Mouse (Mus musculus) intestine, embryonic 14.5 days (tissue): Measurements from ENCODE around the gene 2310046K23Rik. TPM values are rescaled to one million over a fixed set of nuclear protein-coding genes. Genes with fewer than 3 reads are reported as not detected.
A peak's percentile ranks its signal among the peaks of the same experiment; 100 is the strongest.
"Not testable (repeated sequence)": the region's sequence is repeated elsewhere in the genome, so short reads cannot be mapped to it uniquely, and the experiment has no call there.

Experiments
- ATAC-seq: fragments of 200-750 bp; cut with Nextera tagmentation; replicated peaks from 2 replicates; pipeline ENCODE4 v1.8.0; 2017; ENCODE audit warnings: low read depth, moderate number of reproducible peaks, moderate TSS enrichment, moderate library complexity; ENCODE audit not compliant: low FRiP score, low TSS enrichment
- DNase-seq: peaks from one replicate; pipeline ENCODE4 v3.0.0-alpha.2; 2018; ENCODE audit warnings: low spot score
- H3K27ac ChIP-seq: fragments of 300-500 bp; sonication (generic); 2 replicates; pipeline ENCODE4 v1.5.1; 2014; ENCODE audit warnings: low read depth, mild to moderate bottlenecking, control low read depth
- H3K27me3 ChIP-seq: fragments of 300-500 bp; sonication (generic); replicated peaks from 2 replicates; pipeline ENCODE4 v1.6.1; 2014; ENCODE audit warnings: low read length, control low read depth; ENCODE audit not compliant: control insufficient read depth, insufficient read depth
- H3K36me3 ChIP-seq: fragments of 300-500 bp; sonication (generic); 2 replicates; pipeline ENCODE4 v1.6.1; 2014; ENCODE audit warnings: low read length, control low read depth; ENCODE audit not compliant: control insufficient read depth, insufficient read depth
- H3K4me1 ChIP-seq: fragments of 300-500 bp; sonication (generic); replicated peaks from 2 replicates; pipeline ENCODE4 v1.6.1; 2014; ENCODE audit warnings: low read length, control low read depth, mixed read lengths; ENCODE audit not compliant: control insufficient read depth, insufficient read depth
- H3K4me2 ChIP-seq: fragments of 300-500 bp; sonication (generic); 2 replicates; pipeline ENCODE4 v1.6.1; 2014; ENCODE audit warnings: low read length
- H3K4me3 ChIP-seq: fragments of 300-500 bp; sonication (generic); 2 replicates; pipeline ENCODE4 v1.5.1; 2014; ENCODE audit warnings: low read depth, low read length, control low read depth, mixed read lengths
- H3K9ac ChIP-seq: fragments of 300-500 bp; sonication (generic); 2 replicates; pipeline ENCODE4 v1.6.1; 2014; ENCODE audit warnings: mild to moderate bottlenecking, low read length
- H3K9me3 ChIP-seq: fragments of 300-500 bp; sonication (generic); 2 replicates; pipeline ENCODE4 v1.6.1; 2016; ENCODE audit warnings: low read length, control low read depth; ENCODE audit not compliant: control insufficient read depth
- WGBS: fragments of 180-500 bp; shearing (Covaris S2); extraction: QIAGEN DNeasy Blood & Tissue Kit; methylation state at CpG from one replicate; pipeline ENCODE4 v1.1.7; 2014; 5-methylcytosine and 5-hydroxymethylcytosine counted together
- polyA plus RNA-seq: library from polyadenylated mRNA; unstranded; fragments of >200 nt; fragmentation: Nextera tagmentation; extraction: Ambion mirVana; gene quantifications from 2 replicates; pipeline ENCODE4 v1.2.1, GENCODE M21; 2014

2310046K23Rik gene
- polyA plus RNA-seq, 1 experiment from 2014 or later: not detected

- Histone ChIP-seq H3K4me2 (no peak overlapping the region), H3K9ac (no peak overlapping the region), H3K27me3 (no peaks in the 10 kb centered on the region), H3K27ac (no peak overlapping the region), H3K4me1 (no peaks in the 10 kb centered on the region), H3K4me3 (no peak overlapping the region), H3K9me3 (no peaks in the 10 kb centered on the region), H3K36me3 (no peaks in the 10 kb centered on the region)
- DNase-seq (no peak), ATAC-seq (no peak)
Measured at GRCm38 (mm10) chr3:92512325-92512724, 22.0 kb downstream of the 2310046K23Rik start.

DNA sequence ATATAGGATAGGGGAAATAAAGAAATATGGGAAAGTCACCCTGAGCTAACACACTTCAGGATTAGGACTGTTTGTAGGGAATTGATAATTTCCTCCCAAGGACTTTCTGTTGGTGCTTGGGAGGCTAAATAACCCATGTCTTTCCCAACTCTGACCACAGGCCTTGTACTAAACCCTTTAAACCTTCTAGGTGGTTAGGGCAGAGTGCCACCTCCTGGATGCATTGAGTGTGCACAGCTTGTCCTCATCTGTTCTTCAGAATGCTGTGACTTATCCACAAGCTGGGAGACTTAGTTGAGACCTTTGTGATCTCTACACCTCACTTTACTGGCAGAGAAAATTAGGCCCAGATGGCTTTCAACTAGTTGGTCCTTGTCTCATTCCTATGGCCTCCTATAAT is 23.5 kb downstream of the 2310046K23Rik start:
- ATAC-seq: no peak
- no peak overlapping the region for H3K27ac ChIP-seq
- H3K4me3 ChIP-seq: no peak overlapping the region
- no peaks in the 10 kb centered on the region for H3K27me3 ChIP-seq
- H3K36me3 ChIP-seq: no peaks in the 10 kb centered on the region
- no peak for DNase-seq
- H3K4me1 ChIP-seq: no peaks in the 10 kb centered on the region
- H3K4me2 ChIP-seq: no peak overlapping the region
- no peak overlapping the region for H3K9ac ChIP-seq
- H3K9me3 ChIP-seq: no peaks in the 10 kb centered on the region

DNA sequence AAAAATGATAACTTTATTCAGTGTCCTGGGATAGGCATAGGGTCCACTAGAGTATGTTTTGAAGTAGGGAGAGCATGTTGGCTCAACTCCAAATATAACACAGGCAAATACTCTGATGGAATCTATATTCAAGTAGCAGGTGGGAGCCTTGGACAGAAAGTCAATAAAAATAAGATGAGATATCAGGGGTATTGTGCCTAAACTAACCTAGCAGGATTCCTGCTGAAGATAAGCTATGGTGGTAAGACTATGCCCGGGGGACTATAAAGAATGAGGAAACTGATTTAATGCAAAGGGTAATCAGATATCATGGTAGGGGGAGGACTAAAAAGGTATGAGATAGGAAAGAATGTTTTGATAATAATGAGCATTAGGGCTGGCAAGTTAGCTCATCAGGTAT is 26.1 kb downstream of the 2310046K23Rik start:
- Histone ChIP-seq H3K36me3 (no peaks in the 10 kb centered on the region), H3K4me2 (no peak overlapping the region), H3K27me3 (no peaks in the 10 kb centered on the region), H3K27ac (no peak overlapping the region), H3K4me3 (no peak overlapping the region), H3K4me1 (no peaks in the 10 kb centered on the region), H3K9me3 (no peaks in the 10 kb centered on the region), H3K9ac (no peak overlapping the region)
- ATAC-seq (no peak), DNase-seq (no peak)
- WGBS: 59% methylated on average over 1 of the region's 1 CpGs

- Histone ChIP-seq H3K9me3 (no peaks in the 10 kb centered on the region), H3K9ac (no peak overlapping the region), H3K4me2 (no peak overlapping the region), H3K27me3 (no peaks in the 10 kb centered on the region), H3K4me3 (no peak overlapping the region), H3K4me1 (no peaks in the 10 kb centered on the region), H3K36me3 (no peaks in the 10 kb centered on the region), H3K27ac (no peak overlapping the region)
- DNase-seq: no peak
- no peak for ATAC-seq
Measured at GRCm38 (mm10) chr3:92503528-92503927, 30.8 kb downstream of the 2310046K23Rik start.

GRCm38 (mm10) chr3:92500393-92500792 is 33.9 kb downstream of the 2310046K23Rik start, which contains the start of gene Sprr4:
Sprr4 (minus strand) TSS chr3:92500493.
- DNase-seq (no peak), ATAC-seq (no peak)
- Histone ChIP-seq H3K4me3 (no peak within 1 kb of the TSS), H3K9ac (no peak within 1 kb of the TSS), H3K36me3 (no peaks in the 10 kb centered on the region), H3K4me2 (no peak within 1 kb of the TSS), H3K9me3 (no peaks in the 10 kb centered on the region), H3K27me3 (no peaks in the 10 kb centered on the region), H3K4me1 (no peaks in the 10 kb centered on the region), H3K27ac (no peak within 1 kb of the TSS)
- WGBS: 85% methylated on average over 1 of the region's 1 CpGs

- DNase-seq, H3K4me1 ChIP-seq, H3K27ac ChIP-seq, H3K4me3 ChIP-seq, H3K9me3 ChIP-seq, H3K4me2 ChIP-seq, H3K36me3 ChIP-seq, H3K27me3 ChIP-seq, ATAC-seq, H3K9ac ChIP-seq: not testable (repeated sequence)
Measured at GRCm38 (mm10) chr3:92490262-92490661, 44.0 kb downstream of the 2310046K23Rik start.

DNA sequence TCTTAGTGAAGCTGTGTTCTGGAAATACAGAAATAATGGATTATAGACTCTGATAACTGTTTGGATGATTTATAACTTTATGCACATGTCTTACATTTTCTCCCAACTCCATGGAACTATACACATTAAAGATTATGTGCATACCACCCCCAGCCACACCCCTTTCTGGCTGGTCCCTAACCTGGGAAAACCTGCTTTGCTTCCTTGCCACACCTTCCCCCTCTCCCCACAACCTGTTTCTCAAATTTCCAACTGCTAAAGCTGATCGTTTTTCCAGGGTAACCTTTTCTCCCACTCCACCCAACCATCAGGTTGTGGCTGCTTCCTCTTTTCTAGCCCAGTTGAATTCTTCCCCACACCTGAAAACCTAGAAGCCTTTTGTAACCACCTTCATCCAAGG is 48.0 kb downstream of the 2310046K23Rik start:
- H3K4me1 ChIP-seq: no peaks in the 10 kb centered on the region
- WGBS: 27% methylated on average over 1 of the region's 1 CpGs
- no peak for DNase-seq
- no peak overlapping the region for H3K4me3 ChIP-seq
- H3K27me3 ChIP-seq: no peaks in the 10 kb centered on the region
- no peak overlapping the region for H3K27ac ChIP-seq
- peak; percentile 84; the same call in 1 of the 2 replicates for ATAC-seq
- no peak overlapping the region for H3K9ac ChIP-seq
- H3K36me3 ChIP-seq: no peaks in the 10 kb centered on the region
- no peak overlapping the region for H3K4me2 ChIP-seq
- no peaks in the 10 kb centered on the region for H3K9me3 ChIP-seq

- no peak for DNase-seq
- H3K27ac ChIP-seq: no peak within 1 kb of the TSS
- no peak within 1 kb of the TSS for H3K4me3 ChIP-seq
- ATAC-seq: peak; percentile 85
- H3K9me3 ChIP-seq: no peaks in the 10 kb centered on the region
- no peaks in the 10 kb centered on the region for H3K36me3 ChIP-seq
- H3K4me1 ChIP-seq: no peaks in the 10 kb centered on the region
- no peaks in the 10 kb centered on the region for H3K27me3 ChIP-seq
- no peak within 1 kb of the TSS for H3K4me2 ChIP-seq
- H3K9ac ChIP-seq: no peak within 1 kb of the TSS
Measured at GRCm38 (mm10) chr3:92485863-92486262, 48.4 kb downstream of the 2310046K23Rik start, which contains the start of gene Sprr1a. Sprr1a (minus strand) TSS chr3:92485895.
